Mouse (Mus musculus) gastrocnemius, postnatal 4 days (tissue): ENCODE measurements around the gene Ccdc80. TPM values are rescaled to one million over a fixed set of nuclear protein-coding genes. Genes with fewer than 3 reads are reported as not detected.

ENCODE experiments used
- total RNA-seq, 2 experiments: library from RNA; stranded (reverse); gene quantifications; 2 replicates each; pipeline ENCODE4 v1.2.3; 2021

Gene Ccdc80
- total RNA-seq, 2 experiments from 2014 or later = 163 to 171 TPM

Other genes starting within 250 kb of the Ccdc80 start
- gene Cd200r2, start 226.3 kb upstream of the Ccdc80 start, total RNA-seq = not detected
- gene Cd200r3, start 149.7 kb upstream of the Ccdc80 start, total RNA-seq = 1 to 10 TPM; 1.6 to 2.0 TPM
- 10 to 100 TPM; 11.0 to 13.2 TPM for gene Slc35a5, start 65.3 kb downstream of the Ccdc80 start, total RNA-seq
- 10 to 100 TPM; 26.8 to 33.2 TPM for gene Atg3, start 65.4 kb downstream of the Ccdc80 start, total RNA-seq
- gene Btla, start 130.9 kb downstream of the Ccdc80 start, total RNA-seq = under 1 TPM; 0.16 to 0.44 TPM